Mouse (Mus musculus) erythroblast, embryonic 14.5 days (primary cell): Measurements from ENCODE around the gene Gkn2.

Experiments used
- GATA1 ChIP-seq: IDR thresholded peaks from 2 replicates; pipeline ENCODE4 v1.6.1; 2012; ENCODE audit warnings: low read length, inconsistent platforms, mixed read lengths
- TAL1 ChIP-seq: IDR thresholded peaks from 3 replicates; pipeline ENCODE4 v1.6.1; 2012; ENCODE audit warnings: low read length, inconsistent platforms, mixed read lengths

DNA sequence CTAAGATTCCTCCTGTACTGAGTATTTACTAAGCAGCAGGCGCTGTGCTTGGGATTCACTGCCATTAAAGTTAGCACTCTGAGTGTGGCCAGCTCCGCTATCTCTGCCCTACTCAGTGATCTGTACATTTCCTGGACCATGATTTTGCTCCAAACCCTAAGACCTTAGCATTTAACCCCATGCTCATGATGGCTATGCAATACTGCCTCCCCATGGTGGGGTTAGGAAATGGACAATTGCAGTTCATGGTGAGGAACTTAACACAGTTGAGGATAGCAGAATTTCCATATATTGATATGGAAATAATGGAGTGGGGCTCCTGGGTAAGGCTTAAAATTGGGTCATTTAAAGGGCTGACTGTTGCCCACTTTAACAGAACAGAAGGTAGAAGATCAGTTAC lies 49.8 kb upstream of the Gkn2 start:
- TF ChIP-seq GATA1 (no peak), TAL1 (no peak)
